Mouse (Mus musculus): ENCODE results near the gene Chrm4. TPM values are rescaled to one million over a fixed set of nuclear protein-coding genes. Genes with fewer than 3 reads are reported as not detected.

The Chrm4 gene
- polyA plus RNA-seq, 1 experiment from 2014 or later: 0.83 TPM

- Histone ChIP-seq H3K36me3 (ENCODE audit: poor library complexity, severe bottlenecking) (peaks cover 8% of the 10 kb centered on the region; the same call in 1 of the 2 replicates), H3K9ac (no peak overlapping the region), H3K27ac (no peak overlapping the region), H3K4me3 (no peak overlapping the region), H3K4me2 (no peak overlapping the region), H3K27me3 (peaks cover 61% of the 10 kb centered on the region), H3K9me3 (replicated peaks) (no peaks in the 10 kb centered on the region), H3K4me1 (peaks cover 34% of the 10 kb centered on the region)
- WGBS: 76% methylated on average over 1 of the region's 1 CpGs
- ATAC-seq: no peak
Measured at GRCm38 (mm10) chr2:91924726-91925125, 2.3 kb upstream of the Chrm4 start.

GRCm38 (mm10) chr2:91925442-91925841, 1.6 kb upstream of the Chrm4 start:
- 87% methylated on average over 15 of the region's 15 CpGs for WGBS
- Histone ChIP-seq H3K9ac (no peak overlapping the region), H3K9me3 (replicated peaks) (no peaks in the 10 kb centered on the region), H3K36me3 (ENCODE audit: poor library complexity, severe bottlenecking) (peaks cover 8% of the 10 kb centered on the region; the same call in 1 of the 2 replicates), H3K4me1 (peaks cover 41% of the 10 kb centered on the region), H3K27ac (no peak overlapping the region), H3K4me3 (no peak overlapping the region), H3K27me3 (peaks cover 56% of the 10 kb centered on the region), H3K4me2 (no peak overlapping the region)
- no peak for ATAC-seq

- Histone ChIP-seq H3K9ac (no peak overlapping the region), H3K4me2 (peak overlapping the region; percentile 25), H3K4me1 (peaks cover 48% of the 10 kb centered on the region), H3K27ac (no peak overlapping the region), H3K36me3 (ENCODE audit: poor library complexity, severe bottlenecking) (peaks cover 8% of the 10 kb centered on the region; the same call in 1 of the 2 replicates), H3K9me3 (replicated peaks) (no peaks in the 10 kb centered on the region), H3K27me3 (peaks cover 30% of the 10 kb centered on the region), H3K4me3 (no peak overlapping the region)
- ATAC-seq: no peak
- 46% methylated on average over 34 of the region's 34 CpGs for WGBS
Measured at GRCm38 (mm10) chr2:91927826-91928533, 931 bp downstream of the Chrm4 start.

GRCm38 (mm10) chr2:91928534-91929350, 1.7 kb downstream of the Chrm4 start:
- Histone ChIP-seq H3K9me3 (replicated peaks) (no peaks in the 10 kb centered on the region), H3K4me1 (peaks cover 48% of the 10 kb centered on the region), H3K4me3 (no peak overlapping the region), H3K4me2 (no peak overlapping the region), H3K9ac (no peak overlapping the region), H3K36me3 (ENCODE audit: poor library complexity, severe bottlenecking) (peaks cover 10% of the 10 kb centered on the region; the same call in 1 of the 2 replicates), H3K27me3 (peaks cover 23% of the 10 kb centered on the region), H3K27ac (no peak overlapping the region)
- no peak for ATAC-seq
- 78% methylated on average over 23 of the region's 23 CpGs for WGBS

- Histone ChIP-seq H3K4me3 (peak overlapping the region; percentile 75), H3K4me1 (peaks cover 48% of the 10 kb centered on the region), H3K27me3 (peaks cover 16% of the 10 kb centered on the region), H3K9me3 (replicated peaks) (no peaks in the 10 kb centered on the region), H3K4me2 (peak overlapping the region; percentile 87), H3K9ac (peak overlapping the region; percentile 94), H3K36me3 (ENCODE audit: poor library complexity, severe bottlenecking) (peaks cover 16% of the 10 kb centered on the region; the same call in 1 of the 2 replicates), H3K27ac (no peak overlapping the region)
- WGBS: 46% methylated on average over 3 of the region's 3 CpGs
- no peak for ATAC-seq
Measured at GRCm38 (mm10) chr2:91929455-91929854, 2.4 kb downstream of the Chrm4 start.

- Histone ChIP-seq H3K9ac (peak overlapping the region; percentile 94), H3K27ac (no peak overlapping the region)
Measured at GRCm38 (mm10) chr2:91929936-91930335, 2.9 kb downstream of the Chrm4 start.

GRCm38 (mm10) chr2:91930761-91931291, 3.8 kb downstream of the Chrm4 start:
- peak overlapping the region; percentile 87 for H3K4me2 ChIP-seq
- no peaks in the 10 kb centered on the region for H3K9me3 ChIP-seq (replicated peaks)
- peak overlapping the region; percentile 94 for H3K9ac ChIP-seq
- H3K36me3 ChIP-seq (ENCODE audit: poor library complexity, severe bottlenecking): peaks cover 28% of the 10 kb centered on the region
- WGBS: 2% methylated on average over 23 of the region's 23 CpGs
- no peak for ATAC-seq
- peak overlapping the region; percentile 90 for H3K27ac ChIP-seq
- H3K27me3 ChIP-seq: 0 out of 2 replicates have a peak, but pooled peaks cover 3% of the 10 kb centered on the region
- peak overlapping the region; percentile 75 for H3K4me3 ChIP-seq
- peaks cover 48% of the 10 kb centered on the region for H3K4me1 ChIP-seq

More at GRCm38 (mm10) chr2:91929936-91930335, 2.9 kb downstream of the Chrm4 start:
- H3K4me1 ChIP-seq: peaks cover 48% of the 10 kb centered on the region
- H3K9me3 ChIP-seq (replicated peaks): no peaks in the 10 kb centered on the region
- H3K27me3 ChIP-seq: peaks cover 11% of the 10 kb centered on the region
- peak overlapping the region; percentile 87 for H3K4me2 ChIP-seq
- peak overlapping the region; percentile 75 for H3K4me3 ChIP-seq
- no peak for ATAC-seq
- WGBS: 4% methylated on average over 12 of the region's 12 CpGs
- peaks cover 19% of the 10 kb centered on the region for H3K36me3 ChIP-seq (ENCODE audit: poor library complexity, severe bottlenecking)

GRCm38 (mm10) chr2:91931328-91932159, 4.5 kb downstream of the Chrm4 start:
- Histone ChIP-seq H3K4me3 (peak overlapping the region; percentile 75), H3K27me3 (0 out of 2 replicates have a peak, but pooled peaks cover 3% of the 10 kb centered on the region), H3K9me3 (replicated peaks) (no peaks in the 10 kb centered on the region), H3K27ac (peak overlapping the region; percentile 90), H3K4me2 (peak overlapping the region; percentile 87), H3K4me1 (peaks cover 48% of the 10 kb centered on the region), H3K36me3 (ENCODE audit: poor library complexity, severe bottlenecking) (peaks cover 36% of the 10 kb centered on the region), H3K9ac (peak overlapping the region; percentile 94)
- 2% methylated on average over 43 of the region's 50 CpGs for WGBS
- ATAC-seq: peak; percentile 80

- peak within 1 kb of the TSS; percentile 94 for H3K9ac ChIP-seq
- peaks cover 48% of the 10 kb centered on the region for H3K4me1 ChIP-seq
- no peaks in the 10 kb centered on the region for H3K9me3 ChIP-seq (replicated peaks)
- 0 out of 2 replicates have a peak, but pooled peaks cover under 1% of the 10 kb centered on the region for H3K27me3 ChIP-seq
- H3K4me3 ChIP-seq: peak within 1 kb of the TSS; percentile 75
- ATAC-seq: no peak; the same call in 1 of the 2 replicates
- whole genome bisulfite sequencing: 3% methylated on average over 16 of the region's 16 CpGs
- peaks cover 42% of the 10 kb centered on the region for H3K36me3 ChIP-seq (ENCODE audit: poor library complexity, severe bottlenecking)
- peak within 1 kb of the TSS; percentile 87 for H3K4me2 ChIP-seq
- H3K27ac ChIP-seq: peak within 1 kb of the TSS; percentile 90
Measured at GRCm38 (mm10) chr2:91932160-91932711, 5.2 kb downstream of the Chrm4 start, which contains the start of gene Mdk. Gene Mdk, minus strand, starts transcription at chr2:91932297.

- Histone ChIP-seq H3K36me3 (ENCODE audit: poor library complexity, severe bottlenecking) (peaks cover 49% of the 10 kb centered on the region), H3K27ac (peak overlapping the region; percentile 31; the same call in 1 of the 2 replicates), H3K4me1 (peaks cover 48% of the 10 kb centered on the region), H3K4me3 (no peak overlapping the region; the same call in 1 of the 2 replicates), H3K9ac (no peak overlapping the region), H3K9me3 (replicated peaks) (no peaks in the 10 kb centered on the region), H3K27me3 (no peaks in the 10 kb centered on the region), H3K4me2 (peak overlapping the region; percentile 87)
- ATAC-seq: no peak
- 17% methylated on average over 6 of the region's 6 CpGs for WGBS
Measured at GRCm38 (mm10) chr2:91932737-91933350, 5.8 kb downstream of the Chrm4 start.

All from forebrain, embryonic 13.5 days (tissue).